Mouse (Mus musculus): Measurements from ENCODE around the gene Kcnb1. TPM values are rescaled to one million over a fixed set of nuclear protein-coding genes. Genes with fewer than 3 reads are reported as not detected.

Gene Kcnb1
- polyA plus RNA-seq, 1 experiment from 2014 or later, result 1.3 TPM

DNA sequence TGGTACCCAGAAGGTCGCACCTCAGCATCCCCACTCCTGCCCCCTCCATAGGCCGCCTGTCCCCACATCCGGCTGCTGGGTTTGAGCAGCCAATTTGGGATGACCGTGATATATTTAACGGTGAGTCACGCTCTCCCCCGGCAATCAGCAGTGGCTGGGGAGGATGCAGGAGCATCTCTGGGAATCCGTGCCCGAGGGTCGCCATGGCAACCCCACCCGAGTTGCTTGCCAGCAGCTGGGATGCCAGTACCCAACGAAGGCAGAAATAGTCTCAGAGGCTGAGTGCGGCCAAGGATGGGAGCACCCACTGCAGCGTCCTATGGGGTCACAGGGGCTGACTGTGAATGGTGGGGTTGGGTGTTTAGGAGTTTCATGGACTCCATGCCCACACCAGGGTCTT, 53.0 kb downstream of the Kcnb1 start:
- Histone ChIP-seq H3K9ac (no peak overlapping the region), H3K27me3 (no peaks in the 10 kb centered on the region), H3K4me3 (replicated peaks) (no peak overlapping the region), H3K27ac (no peak overlapping the region), H3K9me3 (no peaks in the 10 kb centered on the region), H3K4me1 (peaks cover 17% of the 10 kb centered on the region), H3K4me2 (no peak overlapping the region), H3K36me3 (replicated peaks) (no peaks in the 10 kb centered on the region)
- ATAC-seq (ENCODE audit: low FRiP score), result peak; percentile 46; the same call in 1 of the 2 replicates
- whole genome bisulfite sequencing, result 58% methylated on average over 14 of the region's 14 CpGs

DNA sequence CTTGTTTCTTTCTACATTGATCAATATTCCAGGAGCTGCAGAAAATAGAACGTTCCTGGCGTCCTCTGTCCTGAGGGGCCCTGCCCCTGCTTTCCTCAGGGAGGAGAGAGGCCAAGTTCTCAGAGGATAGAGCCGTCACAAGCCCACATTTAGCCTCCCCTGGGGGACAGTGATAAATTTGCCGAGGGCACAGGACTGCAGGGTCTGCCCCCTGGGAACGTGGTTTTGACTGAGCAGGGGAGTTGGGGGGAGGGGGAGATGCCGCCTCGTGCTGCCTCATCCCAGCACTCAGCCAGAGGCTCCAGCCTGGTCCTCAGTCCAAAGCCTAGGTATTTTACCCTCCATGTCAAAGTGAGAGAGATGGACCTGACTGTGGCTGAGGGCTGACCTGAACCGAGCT, 57.9 kb downstream of the Kcnb1 start:
- no peak for ATAC-seq (ENCODE audit: low FRiP score)
- no peak overlapping the region for H3K4me3 ChIP-seq (replicated peaks)
- H3K4me1 ChIP-seq, result peaks cover 29% of the 10 kb centered on the region
- no peak overlapping the region for H3K9ac ChIP-seq
- H3K4me2 ChIP-seq, result no peak overlapping the region
- WGBS, result 65% methylated on average over 8 of the region's 8 CpGs
- no peaks in the 10 kb centered on the region for H3K36me3 ChIP-seq (replicated peaks)
- no peaks in the 10 kb centered on the region for H3K9me3 ChIP-seq
- no peaks in the 10 kb centered on the region for H3K27me3 ChIP-seq
- no peak overlapping the region for H3K27ac ChIP-seq

DNA sequence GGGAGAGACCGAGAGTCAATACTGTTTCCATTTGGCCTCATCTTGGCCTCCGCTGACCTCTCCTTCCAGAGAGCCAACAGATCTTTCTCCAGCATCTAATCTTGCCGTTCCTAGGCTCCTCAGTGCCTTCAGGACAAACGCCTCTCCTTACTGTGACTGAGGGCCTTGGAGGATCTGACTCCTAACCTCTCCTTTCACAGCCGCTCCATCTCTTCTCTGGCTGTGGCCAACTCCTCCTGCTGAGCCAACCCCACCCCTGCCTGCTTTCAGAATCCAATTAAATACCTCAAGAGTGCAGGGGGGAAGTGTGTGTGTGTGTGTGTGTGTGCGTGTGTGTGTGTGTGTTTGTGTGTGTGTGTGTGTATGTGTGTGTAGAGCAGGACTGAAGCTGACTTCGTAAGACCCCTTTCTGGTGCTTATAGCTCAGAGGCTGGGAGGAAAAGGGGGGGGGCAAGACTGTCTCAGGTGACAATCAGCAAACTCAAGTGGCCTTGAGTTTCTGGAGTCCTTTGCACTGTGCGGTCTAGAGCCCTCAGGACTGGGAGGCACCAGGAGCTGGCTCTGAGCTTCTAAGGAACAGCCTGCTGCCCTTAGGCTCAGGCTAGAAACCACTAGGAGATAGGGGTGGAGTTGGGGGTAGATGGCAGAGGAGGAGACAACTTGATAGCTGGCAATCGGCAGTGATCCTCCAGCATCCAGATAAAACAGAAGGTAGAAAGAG, 59.7 kb downstream of the Kcnb1 start:
- Histone ChIP-seq H3K4me1 (peaks cover 25% of the 10 kb centered on the region), H3K4me3 (replicated peaks) (no peak overlapping the region), H3K36me3 (replicated peaks) (no peaks in the 10 kb centered on the region), H3K9me3 (no peaks in the 10 kb centered on the region), H3K4me2 (peak overlapping the region; percentile 13; the same call in 1 of the 2 replicates), H3K27me3 (no peaks in the 10 kb centered on the region), H3K27ac (peak overlapping the region; percentile 51; the same call in 1 of the 2 replicates), H3K9ac (no peak overlapping the region)
- ATAC-seq (ENCODE audit: low FRiP score), result no peak
- WGBS, result 32% methylated on average over 9 of the region's 9 CpGs

DNA sequence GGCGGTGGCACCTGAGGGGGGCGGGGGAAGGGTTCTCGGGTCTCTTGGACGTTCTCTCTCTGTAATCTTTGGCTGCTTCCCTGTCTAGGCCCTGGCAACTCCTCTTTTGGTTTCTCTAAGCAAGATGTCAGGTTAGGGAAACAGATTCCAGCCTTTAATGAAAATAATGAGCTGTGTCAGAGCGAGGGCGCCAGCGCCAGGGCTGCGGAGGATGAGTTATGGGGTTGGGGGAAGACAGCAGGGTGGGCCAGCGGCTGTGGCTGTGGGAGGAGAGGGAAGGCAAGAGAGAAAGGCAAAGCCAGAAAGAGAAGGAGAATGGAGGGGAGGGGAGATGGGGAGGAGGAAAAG, 60.4 kb downstream of the Kcnb1 start:
- no peak for ATAC-seq (ENCODE audit: low FRiP score)
- peak overlapping the region; percentile 51; the same call in 1 of the 2 replicates for H3K27ac ChIP-seq
- no peaks in the 10 kb centered on the region for H3K9me3 ChIP-seq
- H3K9ac ChIP-seq, result no peak overlapping the region
- peak overlapping the region; percentile 13 for H3K4me2 ChIP-seq
- no peaks in the 10 kb centered on the region for H3K27me3 ChIP-seq
- no peak overlapping the region for H3K4me3 ChIP-seq (replicated peaks)
- peaks cover 28% of the 10 kb centered on the region for H3K4me1 ChIP-seq
- H3K36me3 ChIP-seq (replicated peaks), result no peaks in the 10 kb centered on the region
- WGBS, result 24% methylated on average over 9 of the region's 9 CpGs

DNA sequence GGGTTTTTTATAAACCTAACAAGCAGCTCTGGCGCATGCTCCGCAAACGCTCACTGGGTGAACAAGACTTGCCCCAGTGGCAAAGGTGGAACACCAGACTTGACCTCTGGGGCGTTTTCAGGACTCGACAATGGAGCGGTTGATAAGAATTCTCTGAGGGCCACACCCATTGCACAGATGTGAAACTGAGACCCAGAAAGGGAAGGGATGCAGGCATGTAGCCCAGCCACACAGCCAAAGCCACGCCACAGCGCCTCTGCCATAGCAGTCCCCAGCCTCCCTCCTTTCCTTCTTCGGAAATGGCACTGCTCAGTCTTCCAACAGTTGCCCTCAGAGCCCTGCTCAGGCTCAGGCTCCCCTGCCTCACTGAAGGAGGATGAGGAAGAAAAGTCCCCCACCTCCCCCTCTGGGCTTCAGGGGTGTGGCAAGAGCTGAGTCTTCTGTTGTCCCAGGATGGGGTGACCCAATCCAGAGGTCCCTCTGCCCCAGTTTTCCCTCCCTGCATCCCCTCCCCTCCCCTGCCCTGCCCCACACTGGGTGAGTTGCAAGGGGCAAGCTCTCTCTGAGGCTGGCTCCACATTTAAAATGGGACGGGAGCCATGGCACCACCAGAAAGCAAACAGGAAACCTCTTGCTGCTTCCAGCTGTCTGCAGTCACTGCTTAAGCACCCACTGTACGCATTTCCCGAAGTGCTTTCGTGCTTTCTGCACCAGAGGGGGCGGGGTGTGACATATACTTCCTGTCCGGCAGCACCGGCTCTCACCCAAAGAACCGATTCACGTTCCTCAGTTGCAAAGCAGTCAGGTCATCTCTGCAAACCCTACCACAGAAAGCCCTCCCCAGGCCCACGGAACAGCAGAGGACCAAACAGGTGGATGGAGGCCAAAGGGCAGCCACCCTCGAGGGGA, 61.0 kb downstream of the Kcnb1 start:
- H3K4me1 ChIP-seq, result peaks cover 30% of the 10 kb centered on the region
- 50% methylated on average over 20 of the region's 20 CpGs for WGBS
- no peak for ATAC-seq (ENCODE audit: low FRiP score)
- 0 out of 2 replicates have a peak overlapping the region, but pooled peaks have one; percentile 51 for H3K27ac ChIP-seq
- H3K4me3 ChIP-seq (replicated peaks), result no peak overlapping the region
- no peaks in the 10 kb centered on the region for H3K9me3 ChIP-seq
- H3K27me3 ChIP-seq, result no peaks in the 10 kb centered on the region
- peak overlapping the region; percentile 13 for H3K4me2 ChIP-seq
- H3K9ac ChIP-seq, result no peak overlapping the region
- no peaks in the 10 kb centered on the region for H3K36me3 ChIP-seq (replicated peaks)

DNA sequence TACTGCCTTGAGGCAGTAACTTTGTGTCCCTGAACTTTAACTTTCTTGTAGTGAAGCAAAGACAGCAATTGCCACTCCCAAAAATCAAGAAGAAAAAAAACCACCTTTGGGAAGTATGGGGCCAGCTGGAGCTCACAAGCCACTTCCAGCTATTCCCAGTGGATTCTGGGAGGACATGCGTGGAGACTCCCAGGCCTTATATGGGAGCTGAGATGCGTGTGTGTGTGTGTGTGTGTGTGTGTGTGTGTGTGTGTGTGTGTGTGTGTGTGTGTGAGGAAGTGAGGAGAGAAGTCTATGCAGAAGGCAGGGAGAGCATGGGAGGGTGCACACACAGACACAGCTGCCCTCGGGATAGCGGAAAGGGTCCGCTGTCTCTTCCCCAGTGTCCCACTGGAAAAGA, 62.6 kb downstream of the Kcnb1 start:
- no peaks in the 10 kb centered on the region for H3K27me3 ChIP-seq
- no peaks in the 10 kb centered on the region for H3K36me3 ChIP-seq (replicated peaks)
- H3K9me3 ChIP-seq, result no peaks in the 10 kb centered on the region
- no peak for ATAC-seq (ENCODE audit: low FRiP score)
- WGBS, result 90% methylated on average over 5 of the region's 5 CpGs
- H3K9ac ChIP-seq, result no peak overlapping the region
- no peak overlapping the region for H3K4me2 ChIP-seq
- peaks cover 37% of the 10 kb centered on the region for H3K4me1 ChIP-seq
- H3K27ac ChIP-seq, result no peak overlapping the region
- H3K4me3 ChIP-seq (replicated peaks), result no peak overlapping the region

DNA sequence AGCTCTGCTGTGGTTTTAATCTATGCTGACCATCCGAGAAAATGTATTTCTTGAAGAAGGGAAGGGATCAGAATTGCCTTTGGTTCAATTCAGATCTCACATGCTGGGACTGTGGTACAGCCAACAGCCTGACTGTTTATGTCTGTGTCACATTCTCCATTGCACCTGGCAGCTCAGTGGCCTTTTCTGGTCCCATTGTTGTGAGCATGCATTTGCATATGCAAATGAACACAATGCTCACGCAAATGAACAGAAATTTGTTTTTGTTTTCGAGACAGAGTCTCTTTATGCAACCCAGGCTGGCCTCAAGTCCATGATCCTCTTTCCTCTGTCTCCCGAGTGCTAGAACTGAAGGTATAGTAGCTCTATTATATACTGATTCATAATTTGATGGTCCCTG, 64.2 kb downstream of the Kcnb1 start:
- Histone ChIP-seq H3K9ac (no peak overlapping the region), H3K4me3 (replicated peaks) (no peak overlapping the region), H3K9me3 (no peaks in the 10 kb centered on the region), H3K27ac (no peak overlapping the region), H3K4me1 (peaks cover 41% of the 10 kb centered on the region), H3K36me3 (replicated peaks) (no peaks in the 10 kb centered on the region), H3K4me2 (no peak overlapping the region), H3K27me3 (no peaks in the 10 kb centered on the region)
- WGBS, result 50% methylated on average over 4 of the region's 4 CpGs
- no peak for ATAC-seq (ENCODE audit: low FRiP score)

DNA sequence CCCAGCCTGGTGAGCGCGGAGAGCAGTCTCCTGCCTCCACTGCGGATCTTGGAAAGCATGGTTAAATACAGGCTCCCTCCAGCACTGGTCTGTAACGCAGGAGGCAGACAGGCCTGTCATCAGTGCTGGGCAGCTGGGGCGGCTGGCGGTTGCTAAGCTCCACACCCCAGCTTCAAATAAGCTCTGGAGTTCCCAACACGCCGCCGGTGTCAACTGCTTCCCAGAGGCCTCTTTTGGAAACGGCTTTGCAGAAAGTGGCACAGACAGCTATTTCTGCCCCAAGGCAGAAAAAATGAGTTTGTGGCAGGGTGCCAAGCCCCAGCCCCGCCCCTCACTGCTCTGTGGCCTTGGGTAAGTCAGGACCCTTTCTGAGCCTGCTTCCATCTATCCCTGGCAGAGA, 66.0 kb downstream of the Kcnb1 start:
- Histone ChIP-seq H3K27ac (peak overlapping the region; percentile 60), H3K4me1 (peaks cover 26% of the 10 kb centered on the region), H3K4me2 (no peak overlapping the region), H3K4me3 (replicated peaks) (no peak overlapping the region), H3K9ac (0 out of 2 replicates have a peak overlapping the region, but pooled peaks have one; percentile 4), H3K27me3 (no peaks in the 10 kb centered on the region), H3K9me3 (no peaks in the 10 kb centered on the region), H3K36me3 (replicated peaks) (no peaks in the 10 kb centered on the region)
- WGBS, result 48% methylated on average over 11 of the region's 11 CpGs
- peak; percentile 44; the same call in 1 of the 2 replicates for ATAC-seq (ENCODE audit: low FRiP score)

DNA sequence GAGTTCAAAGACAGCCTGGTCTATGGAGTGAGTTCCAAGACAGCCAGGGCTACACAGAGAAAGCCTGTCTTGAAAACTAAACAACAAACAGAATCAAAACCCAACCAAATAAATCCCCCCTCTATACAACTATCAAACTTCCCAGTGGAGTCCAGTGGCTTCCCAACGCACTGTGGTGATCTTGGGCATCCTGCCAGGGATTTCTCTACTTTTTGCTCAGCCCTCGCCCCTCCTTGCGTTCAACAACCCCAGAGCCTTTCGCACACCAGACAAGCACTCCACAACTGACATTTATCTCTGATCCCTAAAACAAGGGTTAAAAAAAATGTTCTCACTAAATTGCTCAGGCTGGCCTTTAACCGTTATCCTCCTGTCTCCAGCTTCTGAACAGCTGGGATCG, 67.2 kb downstream of the Kcnb1 start:
- H3K4me3 ChIP-seq (replicated peaks), result no peak overlapping the region
- ATAC-seq (ENCODE audit: low FRiP score), result no peak
- no peaks in the 10 kb centered on the region for H3K27me3 ChIP-seq
- WGBS, result 87% methylated on average over 6 of the region's 6 CpGs
- H3K36me3 ChIP-seq (replicated peaks), result no peaks in the 10 kb centered on the region
- H3K9ac ChIP-seq, result no peak overlapping the region
- no peaks in the 10 kb centered on the region for H3K9me3 ChIP-seq
- H3K4me2 ChIP-seq, result no peak overlapping the region
- peaks cover 22% of the 10 kb centered on the region for H3K4me1 ChIP-seq
- H3K27ac ChIP-seq, result no peak overlapping the region

DNA sequence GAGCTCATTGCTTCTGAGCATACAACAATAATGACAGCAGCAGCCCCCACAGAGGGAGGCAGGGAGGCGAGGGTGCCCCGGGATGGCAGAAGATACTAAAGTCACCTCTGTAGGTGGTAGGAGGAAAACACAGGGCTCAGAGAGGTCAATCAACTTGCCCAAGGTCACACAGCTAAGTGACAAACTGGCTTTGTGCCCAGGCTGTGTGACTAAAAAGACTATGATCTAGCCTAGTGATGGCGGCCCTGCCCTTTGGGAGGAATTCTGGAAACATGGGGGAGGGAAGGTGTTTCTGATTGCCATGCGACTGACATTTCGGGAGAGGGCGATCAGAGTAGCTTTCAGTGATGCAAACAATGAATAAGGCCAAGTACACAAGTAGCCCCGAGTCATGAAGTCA, 68.0 kb downstream of the Kcnb1 start:
- Histone ChIP-seq H3K4me3 (replicated peaks) (no peak overlapping the region), H3K27ac (no peak overlapping the region), H3K27me3 (no peaks in the 10 kb centered on the region), H3K9me3 (no peaks in the 10 kb centered on the region), H3K9ac (no peak overlapping the region), H3K4me1 (peaks cover 22% of the 10 kb centered on the region), H3K4me2 (no peak overlapping the region), H3K36me3 (replicated peaks) (no peaks in the 10 kb centered on the region)
- ATAC-seq (ENCODE audit: low FRiP score), result no peak
- 89% methylated on average over 7 of the region's 7 CpGs for WGBS

DNA sequence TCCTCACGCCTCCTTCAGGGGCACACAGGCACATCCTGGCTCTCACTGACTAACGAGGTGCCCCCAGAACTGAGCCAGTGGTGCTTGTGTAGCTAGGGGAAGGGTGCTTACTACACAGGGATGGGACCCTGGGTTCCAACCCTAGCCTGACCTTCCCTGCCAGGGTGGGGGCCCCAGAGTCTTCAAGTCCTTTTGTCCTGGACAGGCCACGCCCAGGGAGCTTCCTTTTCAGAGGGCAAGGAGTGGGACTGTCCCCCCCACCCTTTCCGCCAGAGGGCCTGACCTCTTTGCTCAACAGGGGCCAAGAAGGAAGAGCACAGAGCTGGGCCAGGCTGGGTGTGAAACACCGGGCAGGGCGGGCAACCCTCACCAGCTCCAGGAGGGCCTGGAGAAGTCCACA, 68.7 kb downstream of the Kcnb1 start:
- no peak for ATAC-seq (ENCODE audit: low FRiP score)
- Histone ChIP-seq H3K27ac (no peak overlapping the region), H3K4me2 (no peak overlapping the region), H3K9me3 (no peaks in the 10 kb centered on the region), H3K4me3 (replicated peaks) (no peak overlapping the region), H3K9ac (no peak overlapping the region), H3K36me3 (replicated peaks) (no peaks in the 10 kb centered on the region), H3K27me3 (no peaks in the 10 kb centered on the region), H3K4me1 (peaks cover 22% of the 10 kb centered on the region)
- WGBS, result 71% methylated on average over 6 of the region's 6 CpGs

DNA sequence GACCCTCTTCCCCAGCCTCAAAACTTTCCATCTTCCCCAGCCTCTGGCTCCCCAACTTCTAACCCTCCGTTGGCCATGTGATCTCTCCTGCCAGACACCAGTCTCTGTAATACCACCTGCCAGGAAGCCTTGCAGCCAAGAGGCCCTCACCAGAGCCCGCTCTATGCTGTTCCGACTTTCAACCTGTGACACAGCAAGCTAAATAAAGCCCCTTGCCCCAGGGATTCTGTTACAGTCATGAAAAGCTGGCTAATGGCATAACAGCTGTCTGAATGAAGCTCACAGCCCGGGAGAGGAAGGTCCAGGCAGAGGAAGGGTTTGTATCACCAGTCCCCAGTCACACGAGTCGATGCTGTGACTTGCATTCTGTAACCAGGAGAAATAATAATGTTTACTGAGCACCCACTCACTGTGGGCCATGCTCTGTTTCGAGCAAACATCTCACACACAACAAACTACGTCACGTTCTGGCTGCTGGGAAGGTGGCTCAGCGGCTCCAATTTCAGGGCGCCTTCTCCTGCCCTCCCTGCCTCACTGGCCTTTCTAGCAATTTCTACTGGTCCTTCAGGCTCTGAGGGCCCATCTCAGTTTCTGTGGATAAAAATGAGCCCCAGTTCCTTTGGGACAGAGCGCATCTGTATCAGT, 69.6 kb downstream of the Kcnb1 start:
- Histone ChIP-seq H3K4me1 (peaks cover 17% of the 10 kb centered on the region), H3K9ac (no peak overlapping the region), H3K4me2 (no peak overlapping the region), H3K36me3 (replicated peaks) (no peaks in the 10 kb centered on the region), H3K27me3 (no peaks in the 10 kb centered on the region), H3K9me3 (no peaks in the 10 kb centered on the region), H3K4me3 (replicated peaks) (no peak overlapping the region), H3K27ac (no peak overlapping the region)
- no peak for ATAC-seq (ENCODE audit: low FRiP score)
- 78% methylated on average over 12 of the region's 12 CpGs for WGBS

All from forebrain, embryonic 12.5 days (tissue).